Mouse (Mus musculus) E14TG2a.4 (cell line): Measurements from ENCODE around the gene Cmss1.

ENCODE experiments used
- H3K27me3 ChIP-seq: 2 replicates; pipeline ENCODE4 v1.6.1; 2014; ENCODE audit warnings: low read length, control low read depth; ENCODE audit not compliant: insufficient read depth
- H3K36me3 ChIP-seq: 2 replicates; pipeline ENCODE4 v1.6.1; 2014; ENCODE audit warnings: low read length, control low read depth; ENCODE audit not compliant: insufficient read depth
- H3K4me1 ChIP-seq: replicated peaks from 2 replicates; pipeline ENCODE4 v1.6.1; 2014; ENCODE audit warnings: low read depth, low read length, control low read depth
- H3K4me3 ChIP-seq: replicated peaks from 2 replicates; pipeline ENCODE4 v1.5.1; 2014; ENCODE audit warnings: mild to moderate bottlenecking, low read length
- H3K9me3 ChIP-seq: 2 replicates; pipeline ENCODE4 v1.6.1; 2014; ENCODE audit warnings: low read length, control low read depth
- CTCF ChIP-seq: conservative IDR thresholded peaks from 2 replicates; pipeline ENCODE4 v1.5.1; 2014; ENCODE audit warnings: low read length
- NANOG ChIP-seq: IDR thresholded peaks from 2 replicates; pipeline ENCODE4 v1.6.1; 2014; ENCODE audit warnings: borderline replicate concordance, low read length, mixed read lengths
- POU5F1 ChIP-seq: IDR thresholded peaks from 2 replicates; pipeline ENCODE4 v1.6.1; 2014; ENCODE audit warnings: low read length, borderline replicate concordance

Cmss1 gene

GRCm38 (mm10) chr16:57303716-57304115, 302.9 kb downstream of the Cmss1 start:
- H3K4me3 ChIP-seq, result peak overlapping the region; percentile 59
- peaks cover 14% of the 10 kb centered on the region for H3K36me3 ChIP-seq
- peaks cover 25% of the 10 kb centered on the region for H3K4me1 ChIP-seq
- no peaks in the 10 kb centered on the region for H3K9me3 ChIP-seq
- TF ChIP-seq NANOG, result no peak
- TF ChIP-seq CTCF, result no peak
- TF ChIP-seq POU5F1, result no peak
- no peaks in the 10 kb centered on the region for H3K27me3 ChIP-seq

- no peaks in the 10 kb centered on the region for H3K9me3 ChIP-seq
- TF ChIP-seq NANOG (no peak), CTCF (no peak), POU5F1 (no peak)
- H3K36me3 ChIP-seq, result peaks cover 11% of the 10 kb centered on the region
- peaks cover 25% of the 10 kb centered on the region for H3K4me1 ChIP-seq
- no peak overlapping the region for H3K4me3 ChIP-seq
- no peaks in the 10 kb centered on the region for H3K27me3 ChIP-seq
These were observed 303.6 kb downstream of the Cmss1 start for GRCm38 (mm10) chr16:57302792-57303698.

GRCm38 (mm10) chr16:57301512-57302115, 305.1 kb downstream of the Cmss1 start:
- TF ChIP-seq NANOG (no peak), CTCF (no peak), POU5F1 (no peak)
- Histone ChIP-seq H3K36me3 (peaks cover 15% of the 10 kb centered on the region), H3K4me1 (peaks cover 25% of the 10 kb centered on the region), H3K9me3 (no peaks in the 10 kb centered on the region), H3K27me3 (no peaks in the 10 kb centered on the region), H3K4me3 (no peak overlapping the region)

GRCm38 (mm10) chr16:57295216-57295934, 311.3 kb downstream of the Cmss1 start:
- TF ChIP-seq POU5F1 (no peak), CTCF (no peak), NANOG (no peak)

GRCm38 (mm10) chr16:57292765-57293164, 313.9 kb downstream of the Cmss1 start, which contains the start of gene Tmem30c:
Gene Tmem30c (minus strand): TSS chr16:57292865.
- H3K9me3 ChIP-seq, result no peaks in the 10 kb centered on the region
- no peaks in the 10 kb centered on the region for H3K4me1 ChIP-seq
- peaks cover 4% of the 10 kb centered on the region; the same call in 1 of the 2 replicates for H3K36me3 ChIP-seq
- no peak within 1 kb of the TSS for H3K4me3 ChIP-seq
- no peak for TF ChIP-seq POU5F1
- no peak for TF ChIP-seq NANOG
- TF ChIP-seq CTCF, result no peak
- no peaks in the 10 kb centered on the region for H3K27me3 ChIP-seq

More at GRCm38 (mm10) chr16:57295216-57295934, 311.3 kb downstream of the Cmss1 start:
- no peaks in the 10 kb centered on the region for H3K9me3 ChIP-seq
- H3K27me3 ChIP-seq, result no peaks in the 10 kb centered on the region
- H3K4me1 ChIP-seq, result no peaks in the 10 kb centered on the region
- peaks cover 4% of the 10 kb centered on the region; the same call in 1 of the 2 replicates for H3K36me3 ChIP-seq
- H3K4me3 ChIP-seq, result no peak overlapping the region

GRCm38 (mm10) chr16:57292296-57292695, 314.4 kb downstream of the Cmss1 start:
- TF ChIP-seq CTCF, result no peak
- TF ChIP-seq POU5F1, result no peak
- TF ChIP-seq NANOG, result no peak
- Histone ChIP-seq H3K27me3 (no peaks in the 10 kb centered on the region), H3K4me1 (no peaks in the 10 kb centered on the region), H3K4me3 (no peak overlapping the region), H3K9me3 (no peaks in the 10 kb centered on the region), H3K36me3 (peaks cover 2% of the 10 kb centered on the region; the same call in 1 of the 2 replicates)

- Histone ChIP-seq H3K36me3 (no peaks in the 10 kb centered on the region), H3K9me3 (no peaks in the 10 kb centered on the region), H3K4me1 (no peaks in the 10 kb centered on the region), H3K27me3 (no peaks in the 10 kb centered on the region), H3K4me3 (no peak overlapping the region)
- no peak for TF ChIP-seq POU5F1
- peak; percentile 30 for TF ChIP-seq CTCF
- no peak for TF ChIP-seq NANOG
These were observed 315.0 kb downstream of the Cmss1 start for GRCm38 (mm10) chr16:57291696-57292095.

GRCm38 (mm10) chr16:57281417-57281816, 325.2 kb downstream of the Cmss1 start:
- Histone ChIP-seq H3K36me3 (peaks cover 24% of the 10 kb centered on the region), H3K4me3 (peak overlapping the region; percentile 46), H3K9me3 (peaks cover 44% of the 10 kb centered on the region), H3K4me1 (peaks cover 18% of the 10 kb centered on the region), H3K27me3 (no peaks in the 10 kb centered on the region)
- TF ChIP-seq POU5F1 (no peak), CTCF (no peak), NANOG (no peak)
